Mouse (Mus musculus) ZHBTc4 (cell line): Measurements from ENCODE around the gene Gm27179.
"Not testable (repeated sequence)": the region's sequence is repeated elsewhere in the genome, so short reads cannot be mapped to it uniquely, and the experiment has no call there.

Source experiments
- DNase-seq: peaks from one replicate; pipeline ENCODE4 v3.0.0-alpha.2; 2011; ENCODE audit warnings: low read depth, low spot score

Gene Gm27179

DNA sequence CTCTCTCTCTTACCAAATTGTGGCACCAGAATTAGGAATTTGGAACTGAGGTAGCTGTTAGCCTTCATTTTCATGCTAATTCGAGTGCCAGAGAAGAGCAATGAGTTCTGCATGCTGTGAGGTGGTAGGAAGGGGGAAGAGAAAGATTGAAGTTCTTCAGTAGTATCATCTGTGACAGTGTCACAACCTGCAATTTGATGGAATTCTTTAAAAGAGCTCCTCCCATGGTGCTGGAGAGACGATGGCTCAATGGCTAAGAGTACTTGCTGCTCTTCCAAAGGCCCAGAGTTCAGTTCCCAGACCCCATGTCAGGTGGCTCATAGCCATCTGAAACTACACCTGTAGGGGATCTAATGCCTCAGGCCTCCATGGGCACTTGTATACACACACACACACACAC lies at the start of gene Gm27179:
Gene Gm27179, minus strand, starts transcription at position 101 of the 400 bp plus-strand sequence.
- not testable (repeated sequence) for DNase-seq

DNA sequence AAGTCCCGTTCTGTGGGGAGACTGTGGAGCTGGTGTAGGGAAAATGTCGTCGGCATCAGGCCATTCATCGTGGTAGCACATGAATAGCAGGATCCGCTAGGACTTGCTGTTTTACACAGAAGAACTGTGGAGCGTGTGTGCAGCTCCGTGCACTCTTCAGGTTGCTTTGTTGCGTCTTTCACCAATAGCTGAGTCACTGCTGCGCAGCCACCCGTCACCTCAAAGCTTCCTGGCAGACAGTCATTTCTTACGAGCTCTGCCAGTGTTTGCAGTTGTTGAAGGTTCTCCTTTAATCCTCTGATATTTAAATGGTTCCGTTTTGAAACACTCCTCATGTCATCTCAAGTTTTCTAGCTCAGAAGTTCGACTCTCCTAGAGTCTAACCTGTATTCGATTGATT lies 45.2 kb upstream of the Gm27179 start:
- DNase-seq = not testable (repeated sequence)

GRCm38 (mm10) chr14:69556820-69557219 lies 44.5 kb upstream of the Gm27179 start:
- not testable (repeated sequence) for DNase-seq

DNA sequence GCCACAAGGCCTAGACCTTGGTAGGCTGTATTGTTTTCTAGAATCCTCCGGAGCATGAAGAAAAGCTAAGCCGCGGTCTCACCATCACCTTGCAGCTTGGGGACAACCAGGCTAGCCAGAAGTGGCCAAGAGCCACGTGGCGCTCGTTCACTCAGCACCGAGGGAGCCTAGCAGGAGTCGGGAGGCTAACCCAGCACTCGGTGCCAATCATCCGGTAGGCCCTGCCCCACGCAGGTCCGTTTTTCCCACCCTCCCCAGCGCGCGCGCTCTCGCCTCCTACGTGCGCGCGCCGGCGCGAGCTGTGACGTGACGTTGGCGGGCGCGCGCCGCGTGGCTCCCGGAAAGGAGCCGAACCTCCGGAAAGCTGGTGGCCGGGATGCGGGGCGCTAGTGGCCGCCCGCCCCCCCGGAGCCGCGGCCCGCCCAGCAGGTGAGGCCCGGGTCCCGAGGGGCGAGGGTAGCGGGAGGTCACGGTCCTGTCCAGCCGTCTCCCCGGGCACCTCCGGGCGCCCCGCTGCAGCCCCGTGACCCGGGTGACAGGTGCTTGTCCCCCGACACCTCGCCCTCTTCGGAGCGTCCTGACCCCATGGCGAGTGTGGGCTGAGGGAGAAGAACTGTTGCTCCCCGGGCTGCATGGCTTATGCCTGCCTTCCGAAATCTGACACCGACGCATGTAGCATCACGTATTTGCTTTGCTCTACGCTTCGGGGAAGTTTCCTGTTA lies 42.9 kb upstream of the Gm27179 start, which contains the start of gene Entpd4b:
Gene Entpd4b, plus strand, starts transcription at position 315 of the 722 bp plus-strand sequence.
- DNase-seq = not testable (repeated sequence)

- not testable (repeated sequence) for DNase-seq
Observed at GRCm38 (mm10) chr14:69547310-69547709, 35.0 kb upstream of the Gm27179 start.

GRCm38 (mm10) chr14:69545052-69545451 lies 32.7 kb upstream of the Gm27179 start:
- DNase-seq = not testable (repeated sequence)

- DNase-seq = not testable (repeated sequence)
Observed at GRCm38 (mm10) chr14:69544033-69544432, 31.7 kb upstream of the Gm27179 start.

DNA sequence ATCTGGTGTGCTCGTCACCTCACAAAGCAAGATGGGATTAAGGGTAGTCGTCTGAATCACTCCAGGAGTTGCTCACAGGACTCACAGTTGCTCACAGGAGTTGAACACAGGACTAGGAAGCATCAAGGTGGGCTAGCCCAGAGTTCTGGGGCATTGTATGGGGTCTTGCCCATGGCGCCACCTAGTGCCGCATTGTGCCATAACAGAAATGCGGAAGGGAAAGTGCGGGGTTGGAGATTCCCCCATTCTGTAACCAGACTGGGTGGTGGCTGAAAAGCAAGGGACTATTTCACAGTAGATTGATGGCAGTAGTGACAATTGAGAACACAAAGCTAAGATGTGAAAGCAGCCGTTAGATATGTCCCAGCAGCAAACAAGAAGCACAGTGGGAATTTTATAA lies 30.3 kb upstream of the Gm27179 start:
- not testable (repeated sequence) for DNase-seq

- DNase-seq = not testable (repeated sequence)
Observed at GRCm38 (mm10) chr14:69540113-69540512, 27.8 kb upstream of the Gm27179 start.

- not testable (repeated sequence) for DNase-seq
Observed at GRCm38 (mm10) chr14:69536539-69536938, 24.2 kb upstream of the Gm27179 start.

DNA sequence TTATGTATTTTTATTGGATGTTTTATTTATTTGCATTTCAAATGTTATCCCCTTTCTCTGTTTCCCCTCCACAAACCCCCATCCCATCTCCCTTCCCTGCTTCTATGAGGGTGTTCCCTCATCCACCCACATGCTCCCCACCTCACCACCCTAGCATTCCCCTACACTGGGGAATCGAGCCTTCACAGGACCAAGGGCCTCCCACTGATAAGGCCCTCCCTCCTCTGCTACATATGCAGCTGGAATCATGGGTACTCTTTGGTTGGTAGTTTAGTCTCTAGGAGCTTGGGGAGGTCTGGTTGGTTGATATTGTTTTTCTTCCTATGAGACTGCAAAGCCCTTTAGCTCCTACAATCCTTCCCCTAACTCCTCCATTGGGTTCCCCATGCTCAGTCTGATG lies 13.9 kb upstream of the Gm27179 start:
- DNase-seq = not testable (repeated sequence)

DNA sequence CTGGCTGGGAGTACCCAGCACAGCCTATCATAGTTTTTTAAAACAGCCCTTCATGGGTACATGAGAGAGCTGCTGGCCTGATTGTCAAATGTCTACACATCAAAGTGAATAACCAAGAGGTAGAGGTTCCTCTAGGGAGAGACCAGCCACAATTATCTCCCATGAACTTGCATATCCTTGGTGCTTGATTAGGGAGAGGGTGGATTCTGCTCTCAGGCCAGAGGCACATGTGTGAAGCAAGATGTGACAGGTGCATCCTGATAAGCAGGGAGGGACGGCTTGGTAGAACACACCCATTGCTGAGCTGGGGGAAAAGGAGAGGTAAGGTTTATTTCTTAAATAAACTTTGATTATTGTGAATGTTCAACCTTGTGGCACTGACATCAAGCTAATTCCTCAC lies 10.7 kb upstream of the Gm27179 start:
- not testable (repeated sequence) for DNase-seq

DNA sequence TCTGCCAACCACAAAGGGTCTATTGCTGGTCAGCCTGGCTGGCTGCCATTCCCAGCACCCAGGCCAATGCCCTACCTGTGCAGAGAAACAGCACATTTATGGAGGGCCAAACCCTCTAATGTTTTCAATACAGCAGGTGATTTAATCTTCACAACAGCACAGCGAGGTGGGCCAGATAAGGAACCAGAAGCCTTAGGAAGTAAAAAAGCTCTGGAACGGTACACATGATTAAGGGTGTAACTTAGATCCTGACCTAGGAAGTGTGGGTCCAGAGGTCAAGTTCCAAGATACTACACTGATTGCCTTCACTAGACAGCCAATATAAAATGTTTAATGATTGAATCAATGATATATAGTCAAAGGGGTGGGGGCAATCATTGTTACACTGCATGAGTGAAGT lies 8.5 kb upstream of the Gm27179 start:
- not testable (repeated sequence) for DNase-seq

DNA sequence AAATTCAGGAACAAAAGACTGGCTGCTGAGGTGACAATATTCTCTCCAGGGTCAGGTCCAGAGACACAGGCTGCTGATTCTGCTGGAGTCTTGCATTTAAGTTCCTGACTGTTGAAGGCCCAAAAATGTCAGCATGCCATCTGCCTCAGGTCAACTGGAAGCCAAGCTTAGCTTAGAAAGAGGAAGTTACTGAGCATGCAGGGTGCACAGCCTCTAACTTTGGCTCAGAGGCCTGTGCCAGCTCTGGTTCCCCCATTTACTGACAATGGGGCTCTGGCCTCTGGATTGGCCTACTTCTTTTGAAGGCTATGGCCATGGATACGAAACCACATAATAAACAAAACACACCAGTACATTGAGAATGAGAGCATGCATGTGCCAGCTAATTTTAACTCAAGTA lies 5.3 kb downstream of the Gm27179 start:
- not testable (repeated sequence) for DNase-seq

- not testable (repeated sequence) for DNase-seq
Observed at GRCm38 (mm10) chr14:69503174-69503573, 9.2 kb downstream of the Gm27179 start, which contains the start of gene Gm16867. Gene Gm16867 (minus strand): TSS chr14:69503362.

- not testable (repeated sequence) for DNase-seq
Observed at GRCm38 (mm10) chr14:69502440-69503150, 9.8 kb downstream of the Gm27179 start.

DNA sequence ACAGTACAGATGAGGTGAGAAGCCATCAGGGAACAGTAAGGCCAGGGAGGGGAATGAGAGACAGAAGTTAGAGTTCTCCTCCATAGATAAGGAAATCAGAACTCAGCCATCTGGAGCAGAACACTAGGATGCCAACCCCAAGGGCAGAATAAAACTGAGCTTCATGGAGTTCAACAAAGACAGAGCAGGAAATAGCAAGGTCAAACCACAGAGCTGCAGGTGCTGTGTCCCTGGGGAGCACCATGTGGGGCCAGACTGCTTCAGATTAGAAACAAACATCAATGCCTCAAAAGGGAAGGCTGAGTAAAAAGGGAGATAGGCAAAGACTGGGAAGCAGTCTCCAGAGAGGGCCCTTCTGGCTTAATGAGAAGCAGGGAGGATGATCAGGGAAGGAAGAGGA lies 16.1 kb downstream of the Gm27179 start:
- not testable (repeated sequence) for DNase-seq

DNA sequence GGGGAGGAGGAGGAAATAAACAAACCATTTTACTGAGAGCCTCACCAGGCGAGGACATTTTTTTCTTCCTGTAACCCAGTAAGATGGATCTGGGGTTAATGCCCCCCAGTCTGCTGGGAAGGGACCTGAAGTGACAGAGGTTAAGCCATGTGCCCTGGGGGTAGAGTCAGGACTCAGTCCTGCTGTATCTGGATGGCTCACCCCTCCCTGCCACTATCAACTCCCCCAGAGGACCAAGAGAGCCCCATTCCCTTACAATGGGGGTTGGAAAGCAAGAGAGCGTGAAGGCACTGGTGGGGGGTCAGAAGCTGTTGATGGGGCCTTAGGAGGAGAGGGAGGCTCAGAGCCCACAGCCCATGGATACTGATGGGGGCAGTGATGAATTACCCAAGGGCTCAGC lies 17.4 kb downstream of the Gm27179 start:
- not testable (repeated sequence) for DNase-seq

DNA sequence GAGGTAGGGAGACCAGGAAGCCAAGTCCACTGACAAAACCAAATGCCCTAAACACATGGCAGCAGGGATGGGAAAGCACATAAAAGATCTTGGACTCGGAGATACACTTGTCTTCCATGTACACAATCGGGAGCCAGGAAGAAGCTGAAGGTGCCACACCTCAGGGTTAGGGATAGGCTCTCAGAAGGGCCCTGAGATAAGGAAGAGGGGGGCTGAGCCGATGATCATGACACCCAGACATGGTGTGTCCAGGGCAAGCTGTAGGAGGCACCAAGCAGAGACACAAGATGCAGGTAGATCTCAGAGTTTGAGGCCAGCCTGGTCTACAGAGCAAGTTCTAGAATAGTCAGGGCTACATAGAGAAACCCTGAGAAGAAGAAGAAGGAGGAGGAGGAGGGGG lies 17.8 kb downstream of the Gm27179 start:
- not testable (repeated sequence) for DNase-seq

GRCm38 (mm10) chr14:69488001-69488400 lies 24.3 kb downstream of the Gm27179 start:
- not testable (repeated sequence) for DNase-seq

DNA sequence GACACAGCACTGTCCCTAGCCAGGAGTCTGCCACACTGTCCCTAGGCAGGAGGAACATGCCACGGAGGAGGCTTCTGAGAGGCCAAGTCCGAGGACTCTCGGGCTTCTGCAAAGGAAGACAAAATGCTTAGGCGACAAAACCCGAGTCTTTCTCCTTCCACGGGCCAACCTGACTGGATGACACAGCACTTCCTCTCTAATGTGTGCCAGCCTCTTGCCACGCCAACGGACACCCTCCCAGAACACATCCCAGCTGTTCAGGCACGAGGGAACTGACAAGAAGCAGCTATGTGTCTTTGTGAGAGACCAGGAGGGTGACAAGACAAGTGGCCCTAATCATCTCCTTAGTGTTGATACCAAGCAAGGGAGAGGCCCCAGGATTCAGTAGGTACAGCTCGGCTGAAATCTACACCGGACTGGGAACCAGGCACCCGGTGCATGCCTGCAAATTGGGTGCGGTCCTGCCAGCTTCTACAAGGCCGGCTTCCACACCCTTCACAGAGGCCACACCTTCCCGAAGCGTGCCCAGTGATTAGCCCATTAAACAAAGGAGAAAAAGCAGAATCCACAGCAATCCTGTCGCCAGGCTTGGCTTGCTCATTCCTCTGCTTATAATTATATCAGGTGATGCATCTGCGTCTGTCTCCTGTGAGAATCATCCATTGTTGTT lies 26.7 kb downstream of the Gm27179 start:
- not testable (repeated sequence) for DNase-seq
